Mouse (Mus musculus) adrenal gland, postnatal 4 days (tissue): ENCODE measurements around the gene Mark2. TPM values are rescaled to one million over a fixed set of nuclear protein-coding genes. Genes with fewer than 3 reads are reported as not detected.

Experiments
- DNase-seq, 2 experiments: peaks; one replicate each; pipeline ENCODE4 v3.0.0; 2021 to 2022; ENCODE audit warnings: low spot score in 2 of 2, mixed read lengths in 2 of 2
- total RNA-seq, 2 experiments: library from RNA; stranded (reverse); gene quantifications; 2 replicates each; pipeline ENCODE4 v1.2.3; 2021

Gene Mark2
- total RNA-seq, 2 experiments from 2014 or later, result 74.7 to 81.2 TPM

- no peak for DNase-seq
Measured at GRCm38 (mm10) chr19:7295959-7296358, 45.7 kb downstream of the Mark2 start.

- no peak for DNase-seq
Measured at GRCm38 (mm10) chr19:7295071-7295658, 46.5 kb downstream of the Mark2 start.

- DNase-seq, result no peak
Measured at GRCm38 (mm10) chr19:7294098-7294876, 47.4 kb downstream of the Mark2 start.

GRCm38 (mm10) chr19:7291958-7292709 is 49.5 kb downstream of the Mark2 start:
- DNase-seq, result no peak

GRCm38 (mm10) chr19:7289767-7290166 is 51.9 kb downstream of the Mark2 start:
- no peak for DNase-seq

- no peak for DNase-seq
Measured at GRCm38 (mm10) chr19:7288288-7288687, 53.4 kb downstream of the Mark2 start.

- no peak for DNase-seq
Measured at GRCm38 (mm10) chr19:7286563-7287315, 54.9 kb downstream of the Mark2 start.

GRCm38 (mm10) chr19:7280557-7281330 is 60.9 kb downstream of the Mark2 start:
- DNase-seq, result no peak

GRCm38 (mm10) chr19:7279114-7279513 is 62.5 kb downstream of the Mark2 start:
- DNase-seq, result no peak

- DNase-seq, result no peak
Measured at GRCm38 (mm10) chr19:7278200-7278906, 63.3 kb downstream of the Mark2 start.

- DNase-seq, result no peak
Measured at GRCm38 (mm10) chr19:7276796-7277195, 64.9 kb downstream of the Mark2 start.

GRCm38 (mm10) chr19:7276053-7276659 is 65.5 kb downstream of the Mark2 start:
- DNase-seq, result no peak

- no peak for DNase-seq
Measured at GRCm38 (mm10) chr19:7275131-7275789, 66.4 kb downstream of the Mark2 start.

- no peak for DNase-seq
Measured at GRCm38 (mm10) chr19:7274326-7274990, 67.2 kb downstream of the Mark2 start.

GRCm38 (mm10) chr19:7273486-7273885 is 68.2 kb downstream of the Mark2 start:
- DNase-seq, result no peak

- no peak for DNase-seq
Measured at GRCm38 (mm10) chr19:7269290-7270044, 72.2 kb downstream of the Mark2 start.

- peak; percentile 67 to 71 for DNase-seq
Measured at GRCm38 (mm10) chr19:7268722-7269090, 73.0 kb downstream of the Mark2 start.
